Comparison of ENCODE assay signal across 15 mouse cellular contexts in genomic region chr6:55337242-55337641, GRCm38 (mm10). TPM values are rescaled to one million over a fixed set of nuclear protein-coding genes. Genes with fewer than 3 reads are reported as not detected.
DNase-seq lines count a peak whose midpoint lies in the region; ATAC-seq and TF ChIP-seq lines count a peak whose summit lies in the region.
"Had no signal": no experiment of that assay in that cellular context is flagged by ENCODE, and none has a peak within 500 bp of the region (broad histone marks: within the 10 kb centered on the region; RNA-seq: fewer than 3 reads in every experiment).

No protein-coding gene starts in this region.

- H3K9me3 ChIP-seq in kidney, postnatal 0 days (replicated peaks; ENCODE audit: low read length), result no peaks in the 10 kb centered on the region
- H3K9me3 ChIP-seq in MEL (replicated peaks; ENCODE audit: insufficient read depth, low read length), result no peaks in the 10 kb centered on the region
- no peaks in the 10 kb centered on the region for H3K9me3 ChIP-seq in liver, embryonic 12.5 days (replicated peaks)
- H3K9me3 ChIP-seq: limb, embryonic 12.5 days had no signal

- no peak for DNase-seq in gastrocnemius, adult 2 months
- no peak for DNase-seq in gastrocnemius, postnatal 14 days
- DNase-seq in kidney, postnatal 0 days (ENCODE audit: low spot score), result no peak
- DNase-seq in kidney, postnatal 14 days, result no peak
- peak; percentile 67 for DNase-seq in MEL (ENCODE audit: low read depth, low spot score)
- DNase-seq in right cerebral cortex, postnatal 25 days, result no peak
- no peak for DNase-seq in adrenal gland, postnatal 25 days
- DNase-seq: adrenal gland, postnatal 10 days; cerebellum, adult 2 months; retina, postnatal 1 day had no signal

- H3K4me3 ChIP-seq in gastrocnemius, adult 2 months, result peak overlapping the region; percentile 70
- H3K4me3 ChIP-seq in kidney, postnatal 0 days (replicated peaks; ENCODE audit: low read depth, low read length), result peak overlapping the region; percentile 22
- H3K4me3 ChIP-seq in MEL (ENCODE audit: control insufficient read depth in 1 of 2, insufficient read depth in 1 of 2, low read depth in 2 of 2, low read length in 2 of 2), result peak overlapping the region; percentile 40 to 49
- H3K4me3 ChIP-seq in liver, embryonic 12.5 days, result peak overlapping the region; percentile 48
- H3K4me3 ChIP-seq: limb, embryonic 12.5 days had no signal

- peak overlapping the region; percentile 36 for H3K4me2 ChIP-seq in kidney, postnatal 0 days (ENCODE audit: low read length)
- H3K4me2 ChIP-seq in liver, embryonic 12.5 days, result peak overlapping the region; percentile 62
- H3K4me2 ChIP-seq: hindbrain, embryonic 14.5 days had no signal

- no peak for TF ChIP-seq POLR2A in MEL (IDR thresholded peaks at IDR 0.05; ENCODE audit: control insufficient read depth in 1 of 2, insufficient read depth in 1 of 2, low read depth in 1 of 2, low read length in 2 of 2, poor library complexity in 1 of 2)

- peak overlapping the region; percentile 39; the same call in 1 of the 2 replicates for H3K9ac ChIP-seq in kidney, postnatal 0 days (ENCODE audit: low read depth, low read length)
- peak overlapping the region; percentile 46 for H3K9ac ChIP-seq in MEL (ENCODE audit: control insufficient read depth, low read depth, low read length, poor library complexity, severe bottlenecking)
- H3K9ac ChIP-seq in liver, embryonic 12.5 days, result peak overlapping the region; percentile 66
- H3K9ac ChIP-seq: hindbrain, embryonic 14.5 days; limb, embryonic 12.5 days had no signal

- 0 out of 2 replicates have a peak, but pooled peaks cover 3% of the 10 kb centered on the region for H3K4me1 ChIP-seq in kidney, postnatal 0 days (replicated peaks; ENCODE audit: insufficient read depth, low read length)
- peaks cover 7 to 35% of the 10 kb centered on the region in 2 experiments; a peak in 3 of 4 replicates for H3K4me1 ChIP-seq in MEL (ENCODE audit: control insufficient read depth in 1 of 2, insufficient read depth in 2 of 2, low read length in 2 of 2)
- peaks cover 81% of the 10 kb centered on the region for H3K4me1 ChIP-seq in liver, embryonic 12.5 days

- TF ChIP-seq CTCF in gastrocnemius, adult 2 months (IDR thresholded peaks at IDR 0.05), result no peak
- no peak for TF ChIP-seq CTCF in kidney, postnatal 0 days (IDR thresholded peaks at IDR 0.05; ENCODE audit: low read depth)
- TF ChIP-seq CTCF in MEL (IDR thresholded peaks at IDR 0.05 in 2 of 3, conservative IDR thresholded peaks at IDR 0.05 in 1 of 3; ENCODE audit: control insufficient read depth in 1 of 3, insufficient read depth in 1 of 3, low read depth in 2 of 3, low read length in 3 of 3, poor library complexity in 1 of 3, severe bottlenecking in 1 of 3), result no peak

- H3K27me3 ChIP-seq in kidney, postnatal 0 days (ENCODE audit: insufficient read depth, low read length), result no peaks in the 10 kb centered on the region
- H3K27me3 ChIP-seq in MEL (ENCODE audit: control insufficient read depth in 1 of 2, insufficient read depth in 2 of 2, low read length in 2 of 2), result no peaks in the 10 kb centered on the region
- peaks cover 9% of the 10 kb centered on the region for H3K27me3 ChIP-seq in liver, embryonic 12.5 days (replicated peaks)

- TF ChIP-seq RAD21 in MEL (IDR thresholded peaks at IDR 0.05; ENCODE audit: low read depth, low read length), result no peak

- WGBS in kidney, postnatal 0 days, result 76% methylated on average over 5 of the region's 5 CpGs
- WGBS in liver, embryonic 12.5 days (ENCODE audit: insufficient replicate concordance), result 50% methylated on average over 5 of the region's 5 CpGs

- TF ChIP-seq EP300 in MEL (IDR thresholded peaks at IDR 0.05; ENCODE audit: low read depth in 1 of 2, low read length in 2 of 2), result peak; percentile 53 to 71

- no peak for ATAC-seq in kidney, postnatal 0 days (replicated peaks; ENCODE audit: low FRiP score, low read depth)
- ATAC-seq in liver, embryonic 12.5 days, result no peak

- no peaks in the 10 kb centered on the region for H3K79me2 ChIP-seq in MEL (ENCODE audit: control insufficient read depth, insufficient read depth, low read length, poor library complexity)

- intact Hi-C loops in gastrocnemius, adult 2 months (cut with DNase I), result no loop called here
- intact Hi-C loops in gastrocnemius, postnatal 14 days (cut with DNase I; ENCODE audit: low total_unique reads), result no loop called here

- no peaks in the 10 kb centered on the region for H3K36me3 ChIP-seq in kidney, postnatal 0 days (ENCODE audit: insufficient read depth, low read length)
- peaks cover 0 to 10% of the 10 kb centered on the region in 2 experiments; a peak in 2 of 4 replicates for H3K36me3 ChIP-seq in MEL (ENCODE audit: control insufficient read depth in 1 of 2, insufficient read depth in 2 of 2, low read length in 2 of 2)
- no peaks in the 10 kb centered on the region for H3K36me3 ChIP-seq in liver, embryonic 12.5 days
- H3K36me3 ChIP-seq: limb, embryonic 12.5 days had no signal

- H3K27ac ChIP-seq in gastrocnemius, adult 2 months, result peak overlapping the region; percentile 87
- H3K27ac ChIP-seq in kidney, postnatal 0 days, result peak overlapping the region; percentile 55; the same call in 1 of the 2 replicates
- peak overlapping the region; percentile 68 for H3K27ac ChIP-seq in MEL (ENCODE audit: control insufficient read depth, low read depth, low read length)
- H3K27ac ChIP-seq in liver, embryonic 12.5 days, result peak overlapping the region; percentile 81
- H3K27ac ChIP-seq: hindbrain, embryonic 14.5 days; limb, embryonic 12.5 days had no signal

TF ChIP-seq in MEL, 35 proteins besides CTCF, POLR2A, EP300 and RAD21:
- no peak for TF ChIP-seq MAFK (IDR thresholded peaks at IDR 0.05; ENCODE audit: borderline replicate concordance, low read depth, low read length)
- peak; percentile 63 for TF ChIP-seq TCF12 (IDR thresholded peaks at IDR 0.05; ENCODE audit: low read depth, low read length)
- TF ChIP-seq RCOR1 (IDR thresholded peaks at IDR 0.05; ENCODE audit: low read depth, low read length), result peak; percentile 43; the same call in 1 of the 2 replicates
- no peak for TF ChIP-seq ETS1 (IDR thresholded peaks at IDR 0.05; ENCODE audit: low read depth, low read length)
- no peak; the same call in 1 of the 2 replicates for TF ChIP-seq MXI1 (IDR thresholded peaks at IDR 0.05; ENCODE audit: low read depth, low read length)
- TF ChIP-seq NELFE (IDR thresholded peaks at IDR 0.05; ENCODE audit: low read depth, low read length), result no peak; the same call in 1 of the 2 replicates
- TF ChIP-seq GATA1 (IDR thresholded peaks at IDR 0.05; ENCODE audit: low read depth, low read length), result peak; percentile 73
- no peak for TF ChIP-seq SMC3 (IDR thresholded peaks at IDR 0.05; ENCODE audit: low read depth, low read length)
- no peak for TF ChIP-seq E2F4 (IDR thresholded peaks at IDR 0.05; ENCODE audit: borderline replicate concordance, low read depth, low read length)
- TF ChIP-seq MAX (IDR thresholded peaks at IDR 0.05; ENCODE audit: low read length), result no peak
- 0 out of 2 replicates have a peak, but pooled peaks have one; percentile 48 for TF ChIP-seq BHLHE40 (IDR thresholded peaks at IDR 0.05; ENCODE audit: borderline replicate concordance, low read depth, low read length)
- TF ChIP-seq USF1 (IDR thresholded peaks at IDR 0.05; ENCODE audit: low read depth, low read length), result no peak
- peak; percentile 37; the same call in 1 of the 2 replicates for TF ChIP-seq SIN3A (IDR thresholded peaks at IDR 0.05; ENCODE audit: low read length)
- TF ChIP-seq ZC3H11A (IDR thresholded peaks at IDR 0.05; ENCODE audit: low read depth, low read length), result no peak
- TF ChIP-seq NRF1 (IDR thresholded peaks at IDR 0.05; ENCODE audit: insufficient read depth, low read depth, low read length, poor library complexity, severe bottlenecking), result no peak
- TF ChIP-seq UBTF (IDR thresholded peaks at IDR 0.05; ENCODE audit: borderline replicate concordance, insufficient read depth, low read depth, low read length), result 0 out of 2 replicates have a peak, but pooled peaks have one; percentile 52
- TF ChIP-seq MEF2A (IDR thresholded peaks at IDR 0.05; ENCODE audit: extremely low read depth, insufficient replicate concordance, low read depth, low read length, poor library complexity, severe bottlenecking), result no peak
- no peak for TF ChIP-seq POLR2AphosphoS2 (IDR thresholded peaks at IDR 0.05; ENCODE audit: low read length)
- no peak for TF ChIP-seq ZMIZ1 (IDR thresholded peaks at IDR 0.05; ENCODE audit: low read depth, low read length)
- no peak for TF ChIP-seq CHD2 (IDR thresholded peaks at IDR 0.05; ENCODE audit: low read length)
- peak; percentile 41 for TF ChIP-seq TAL1 (IDR thresholded peaks at IDR 0.05; ENCODE audit: low read length)
- no peak for TF ChIP-seq MAZ (IDR thresholded peaks at IDR 0.05; ENCODE audit: low read depth, low read length)
- TF ChIP-seq KAT2A (conservative IDR thresholded peaks at IDR 0.05; ENCODE audit: low read depth, low read length), result no peak

RNA-seq across cellular contexts. Expression of gene Aqp1, which starts 1.0 kb away (rescaled TPM):
- total RNA-seq in gastrocnemius, adult 2 months (2021), result 100 to 1,000 TPM; 251 to 256 TPM
- total RNA-seq in gastrocnemius, postnatal 14 days (2021), result 100 to 1,000 TPM; 175 to 307 TPM
- polyA plus RNA-seq in kidney, postnatal 0 days (2015; fragmentation: Nextera tagmentation; extraction: Ambion mirVana), result 140 and 148 TPM in 2 replicates
- total RNA-seq in MEL (2012; rRNA removed), result 17.3 and 57.2 TPM in 2 replicates
- 10 to 100 TPM in 1 of 2 experiments, not detected in 1; 95.3 TPM for polyA plus RNA-seq in MEL (2012; ENCODE audit: insufficient read depth in 1 of 2, insufficient read length in 2 of 2, low read depth in 1 of 2, low replicate concordance in 2 of 2, missing spikeins in 1 of 2)
- polyA plus RNA-seq in liver, embryonic 12.5 days (2016; fragmentation: Nextera tagmentation; extraction: Ambion mirVana), result 29.1 and 29.5 TPM in 2 replicates
- 34.6 and 48.9 TPM in 2 replicates for total RNA-seq in adrenal gland, postnatal 25 days (2021)

RNA-seq across cellular contexts. Expression of gene Ghrhr, which starts 38.9 kb away (rescaled TPM):
- total RNA-seq in gastrocnemius, adult 2 months (2021), result not detected
- not detected for total RNA-seq in gastrocnemius, postnatal 14 days (2021)
- 0.17 and 0.59 TPM in 2 replicates for polyA plus RNA-seq in kidney, postnatal 0 days (2015; fragmentation: Nextera tagmentation; extraction: Ambion mirVana)
- total RNA-seq in MEL (2012; rRNA removed), result not detected in 2 replicates
- polyA plus RNA-seq in MEL (2012; ENCODE audit: insufficient read depth in 1 of 2, insufficient read length in 2 of 2, low read depth in 1 of 2, low replicate concordance in 2 of 2, missing spikeins in 1 of 2), result not detected
- polyA plus RNA-seq in liver, embryonic 12.5 days (2016; fragmentation: Nextera tagmentation; extraction: Ambion mirVana), result not detected in 2 replicates
- not detected in 2 replicates for total RNA-seq in adrenal gland, postnatal 25 days (2021)
- total RNA-seq: adrenal gland, postnatal 10 days; layer of hippocampus, postnatal 10 days had no signal
- polyA plus RNA-seq: cerebellum, adult 2 months; embryonic facial prominence, embryonic 11.5 days; hindbrain, embryonic 14.5 days; limb, embryonic 12.5 days had no signal
